ENCODE assay signal across 14 mouse cellular contexts in genomic region chr1:87680950-87681349, GRCm38 (mm10).
"Had no signal": no experiment of that assay in that cellular context is flagged by ENCODE, and none has a peak within 500 bp of the region (broad histone marks: within the 10 kb centered on the region; RNA-seq: fewer than 3 reads in every experiment).

No protein-coding gene starts in this region.

- H3K4me1 ChIP-seq: kidney, embryonic 15.5 days; limb, embryonic 13.5 days; midbrain, embryonic 13.5 days; neural tube, embryonic 15.5 days had no signal

- H3K36me3 ChIP-seq: kidney, embryonic 15.5 days; limb, embryonic 13.5 days; midbrain, embryonic 13.5 days; neural tube, embryonic 15.5 days had no signal

- H3K9me3 ChIP-seq: limb, embryonic 13.5 days; neural tube, embryonic 15.5 days had no signal

- H3K27ac ChIP-seq: kidney, embryonic 15.5 days; limb, embryonic 13.5 days; liver, embryonic 14.5 days; midbrain, embryonic 13.5 days; neural tube, embryonic 15.5 days; stomach, postnatal 0 days had no signal

- H3K9ac ChIP-seq: kidney, embryonic 15.5 days; limb, embryonic 13.5 days; liver, embryonic 14.5 days; midbrain, embryonic 13.5 days; neural tube, embryonic 15.5 days had no signal

- H3K4me2 ChIP-seq: kidney, embryonic 15.5 days; limb, embryonic 13.5 days; midbrain, embryonic 13.5 days; neural tube, embryonic 15.5 days had no signal

- H3K4me3 ChIP-seq: kidney, embryonic 15.5 days; limb, embryonic 13.5 days; midbrain, embryonic 13.5 days; myocyte; neural tube, embryonic 15.5 days had no signal

- ATAC-seq: intestine, embryonic 16.5 days; midbrain, embryonic 13.5 days had no signal

- H3K27me3 ChIP-seq: kidney, embryonic 15.5 days; limb, embryonic 13.5 days; midbrain, embryonic 13.5 days; neural tube, embryonic 15.5 days had no signal

- DNase-seq: kidney, adult 2 months; kidney, postnatal 14 days; lung, adult 18-20 months; lung, postnatal 36 days; thymus, adult 18-20 months; thymus, postnatal 14 days had no signal
